Mouse (Mus musculus): ENCODE measurements around the gene Focad.

Focad gene

DNA sequence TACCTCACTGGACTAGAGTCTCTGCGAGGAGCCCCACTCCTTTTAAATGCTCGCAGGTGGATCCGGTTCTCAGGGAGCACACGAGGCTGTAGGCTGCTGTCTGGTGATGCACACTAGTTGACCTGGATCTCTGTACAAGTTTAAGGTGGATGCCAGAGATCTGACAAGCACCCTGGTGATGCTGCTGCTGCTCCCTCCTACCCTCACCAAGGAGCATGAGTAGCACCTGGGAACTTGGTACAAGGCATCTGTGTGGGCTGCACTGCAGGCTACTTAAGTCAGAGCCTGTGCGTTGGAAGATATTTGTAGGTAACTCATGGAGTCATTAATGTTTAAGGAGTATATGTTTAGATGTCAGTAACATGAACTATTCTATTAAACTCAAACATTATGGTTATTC is 62.5 kb downstream of the Focad start:
- no peak for DNase-seq (ENCODE audit: low spot score)

GRCm38 (mm10) chr4:88157644-88158043 is 63.2 kb downstream of the Focad start:
- no peak for DNase-seq (ENCODE audit: low spot score)

DNA sequence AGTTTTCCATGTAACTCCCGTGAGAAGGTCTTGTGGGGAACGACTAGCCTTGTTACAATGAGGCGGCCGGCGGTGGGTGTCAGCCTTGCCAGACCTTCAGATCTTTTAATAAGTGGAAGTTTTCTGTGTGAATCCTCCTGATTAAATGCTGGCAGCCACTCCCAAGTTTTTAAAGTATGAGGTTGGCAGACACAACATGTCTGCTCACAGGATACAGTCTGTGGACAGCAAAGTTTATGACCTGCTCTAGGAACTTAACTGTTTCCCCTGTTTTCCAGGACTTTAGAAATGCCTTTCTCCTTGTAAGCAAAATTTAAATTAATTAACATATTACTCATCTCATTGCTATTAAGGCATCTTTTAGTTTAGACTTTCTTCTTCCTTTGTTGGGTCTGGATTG is 64.8 kb downstream of the Focad start:
- DNase-seq (ENCODE audit: low spot score): no peak

DNA sequence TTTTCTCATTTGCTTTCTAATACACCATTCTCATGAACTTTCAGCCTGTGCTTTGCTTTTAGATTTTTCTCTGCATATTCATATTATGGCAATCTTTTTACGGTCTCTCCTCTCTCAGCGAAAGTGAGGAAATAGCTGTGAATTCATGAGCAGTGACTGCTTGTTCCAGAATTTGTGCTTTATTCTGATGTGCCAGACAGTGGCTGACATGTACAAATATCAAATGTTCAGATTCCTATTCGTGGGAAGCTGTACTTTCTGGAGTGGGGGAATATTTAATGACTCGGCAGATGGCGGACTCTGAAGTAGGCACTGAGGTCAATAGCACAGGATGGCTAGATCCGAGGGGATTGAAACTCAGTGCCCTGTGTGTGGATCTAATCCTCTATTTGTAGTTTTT is 65.3 kb downstream of the Focad start:
- no peak for DNase-seq (ENCODE audit: low spot score)

- no peak for DNase-seq (ENCODE audit: low spot score)
These were observed 69.2 kb downstream of the Focad start for GRCm38 (mm10) chr4:88163511-88164247.

- DNase-seq (ENCODE audit: low spot score): no peak
These were observed 72.8 kb downstream of the Focad start for GRCm38 (mm10) chr4:88167008-88167862.

DNA sequence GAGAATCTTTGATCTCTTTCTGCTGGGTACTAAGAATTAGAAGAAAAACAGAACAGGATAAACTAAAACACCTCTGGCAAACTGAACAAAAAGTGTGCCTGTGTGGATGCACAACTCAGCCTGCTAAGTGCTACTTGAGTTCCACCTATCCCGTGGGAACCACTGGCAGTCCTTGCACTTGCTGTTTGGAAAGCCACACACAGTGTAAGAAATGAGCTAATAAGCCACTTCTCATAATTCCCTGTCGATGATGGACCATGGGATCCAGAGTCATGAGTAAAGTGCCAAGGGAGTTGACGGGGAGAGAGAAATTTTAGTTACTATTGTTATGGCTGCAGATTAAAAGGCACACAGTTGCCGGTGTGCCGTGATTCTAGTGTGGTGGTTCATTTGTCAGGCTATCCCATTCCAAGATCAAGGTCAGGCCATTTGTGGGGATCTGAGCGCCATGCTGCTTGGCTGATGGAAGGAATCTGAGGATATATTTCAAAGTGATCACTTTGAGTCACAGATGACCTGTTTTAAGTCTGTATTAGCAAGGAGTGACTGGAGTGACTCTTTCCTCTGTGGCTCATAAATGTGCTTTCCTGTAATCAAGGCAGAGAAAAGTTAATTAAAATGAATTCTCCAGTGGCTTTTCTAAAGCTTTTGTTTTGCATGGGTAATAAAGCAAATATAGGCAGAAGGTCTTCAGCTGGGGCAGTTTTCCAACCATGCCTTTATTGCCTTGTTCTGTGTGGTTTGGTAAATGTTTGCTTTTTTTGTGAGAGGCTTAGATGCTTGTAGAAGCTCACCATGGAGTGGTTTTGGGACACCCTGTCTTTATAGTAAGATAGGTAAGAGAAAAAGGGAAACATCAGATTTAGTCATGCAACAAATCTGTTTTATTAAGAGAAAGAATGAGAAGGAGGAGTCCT is 80.9 kb downstream of the Focad start:
- DNase-seq (ENCODE audit: low spot score): no peak

DNA sequence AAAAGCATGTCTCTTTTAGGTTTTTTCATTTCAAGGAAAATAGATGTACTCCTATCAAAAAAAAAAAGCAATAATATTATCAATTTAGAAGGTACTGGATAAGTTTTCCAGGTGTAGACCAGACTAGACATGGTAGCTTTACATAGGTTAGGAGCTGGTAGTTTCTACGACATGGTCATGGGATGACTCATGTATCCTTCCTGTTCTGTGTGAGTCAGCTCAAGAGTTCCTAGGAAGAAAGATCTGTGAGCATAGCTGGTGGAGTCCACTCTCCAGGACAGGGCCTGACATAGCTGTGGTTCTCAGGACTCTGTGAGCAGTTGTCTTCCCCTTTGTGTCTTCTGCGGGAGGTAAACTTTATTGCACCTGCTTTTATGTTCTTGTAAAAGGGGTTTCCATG is 84.9 kb downstream of the Focad start:
- DNase-seq (ENCODE audit: low spot score): no peak

GRCm38 (mm10) chr4:88184293-88184692 is 89.9 kb downstream of the Focad start:
- no peak for DNase-seq (ENCODE audit: low spot score)

DNA sequence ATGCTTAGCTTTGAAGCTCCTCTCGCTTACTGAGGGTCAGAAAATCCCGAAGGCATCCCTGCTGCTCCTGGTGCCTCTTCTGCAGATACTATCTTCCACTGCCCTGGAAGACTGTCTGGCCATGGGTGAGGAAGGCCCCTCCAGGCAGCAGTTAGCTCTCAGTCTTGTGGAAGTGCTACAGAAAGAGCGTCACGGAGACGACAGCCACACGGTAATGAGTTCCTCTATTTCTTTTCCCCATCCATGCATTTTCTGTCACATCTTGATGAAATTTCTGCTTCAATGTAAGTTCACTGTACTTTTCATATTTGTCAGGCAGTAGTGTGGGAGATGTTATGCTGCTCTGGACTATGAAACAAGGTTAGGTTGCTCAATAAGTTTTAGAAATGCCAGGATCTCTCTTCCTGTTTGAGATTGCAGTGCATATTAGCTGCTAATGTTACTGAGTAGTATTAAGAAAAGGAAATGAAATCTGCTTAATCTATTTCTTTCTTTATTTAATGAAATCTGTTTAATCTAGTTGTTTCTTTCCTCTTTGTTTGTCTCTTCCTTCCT is 91.5 kb downstream of the Focad start:
- no peak for DNase-seq (ENCODE audit: low spot score)

GRCm38 (mm10) chr4:88187649-88188048 is 93.2 kb downstream of the Focad start:
- DNase-seq (ENCODE audit: low spot score): no peak

DNA sequence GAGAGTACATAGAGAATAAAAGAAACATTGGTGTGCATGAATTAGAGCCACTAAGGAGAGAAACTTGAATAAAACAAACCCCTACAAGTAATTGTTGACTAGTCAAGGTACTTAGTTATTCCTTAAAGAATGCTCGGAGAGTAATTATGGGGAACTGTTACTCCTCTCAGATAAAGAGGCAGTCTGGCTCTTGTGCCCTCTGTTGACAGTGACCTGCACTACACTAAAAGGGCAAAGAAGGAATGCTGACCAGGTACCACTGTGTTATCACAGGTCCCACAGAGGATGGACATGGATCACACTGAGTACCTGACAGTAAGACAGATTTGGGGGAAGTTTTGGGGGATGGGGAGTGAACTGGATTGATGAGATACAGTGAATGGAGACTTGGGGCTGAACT is 95.1 kb downstream of the Focad start:
- no peak for DNase-seq (ENCODE audit: low spot score)

DNA sequence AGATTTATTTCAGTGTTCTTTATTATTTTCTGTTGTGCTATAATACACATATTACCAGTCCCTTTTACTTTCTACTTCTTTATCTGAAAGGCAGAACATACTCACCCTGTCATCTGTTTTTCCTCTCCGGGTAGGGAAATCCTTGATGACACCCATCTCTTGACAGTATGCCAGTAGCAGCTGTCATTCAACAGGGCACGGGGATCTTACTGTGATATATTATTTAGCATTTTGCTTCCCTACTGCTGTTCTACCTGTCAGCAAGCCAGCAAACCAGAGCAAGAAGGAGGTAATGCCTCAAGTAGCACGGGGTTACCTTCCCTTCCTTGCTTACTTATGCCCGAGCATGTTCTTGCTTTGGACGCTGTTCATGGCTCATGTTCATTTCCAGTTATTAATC is 99.8 kb downstream of the Focad start:
- no peak for DNase-seq (ENCODE audit: low spot score)

GRCm38 (mm10) chr4:88195898-88196495 is 101.6 kb downstream of the Focad start:
- DNase-seq (ENCODE audit: low spot score): no peak

DNA sequence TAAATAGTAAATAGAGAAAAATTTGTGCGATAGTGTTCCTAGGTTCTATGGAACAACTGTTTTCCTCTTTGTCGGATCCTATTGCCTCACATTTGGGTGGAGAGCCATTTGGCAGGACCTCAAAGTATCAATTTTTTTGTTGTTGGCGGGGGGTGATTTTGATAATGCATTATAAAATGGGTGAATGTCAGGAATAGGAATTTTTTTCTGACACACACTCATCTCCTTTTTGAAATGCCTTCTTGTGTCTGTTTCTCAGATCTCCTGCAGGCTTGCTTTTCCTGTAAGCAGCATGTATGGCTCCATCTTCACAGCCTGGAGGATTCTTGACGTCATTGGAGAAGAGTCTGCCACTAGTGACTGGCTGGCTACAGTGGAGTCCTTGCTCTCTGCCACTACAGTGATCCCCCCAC is 102.1 kb downstream of the Focad start:
- DNase-seq (ENCODE audit: low spot score): no peak

DNA sequence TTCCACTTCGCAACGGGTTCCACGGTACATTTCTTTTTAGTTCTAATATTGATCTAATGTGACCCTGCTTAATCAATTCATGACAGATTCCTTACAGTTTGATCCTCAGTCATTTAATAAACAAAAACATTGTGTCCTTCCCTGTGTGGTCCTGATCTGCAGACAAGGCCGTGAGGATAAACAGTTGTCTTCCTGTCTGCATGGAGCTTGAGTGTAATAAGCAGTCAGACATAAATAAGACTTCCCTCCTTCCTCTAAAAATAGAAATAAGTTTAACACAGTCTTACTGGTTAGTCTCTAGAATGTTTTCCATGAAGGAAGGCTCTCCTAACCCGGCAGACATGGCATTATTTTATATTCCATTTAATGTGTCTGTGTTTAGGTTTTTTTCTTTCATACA is 102.8 kb downstream of the Focad start:
- DNase-seq (ENCODE audit: low spot score): no peak

DNA sequence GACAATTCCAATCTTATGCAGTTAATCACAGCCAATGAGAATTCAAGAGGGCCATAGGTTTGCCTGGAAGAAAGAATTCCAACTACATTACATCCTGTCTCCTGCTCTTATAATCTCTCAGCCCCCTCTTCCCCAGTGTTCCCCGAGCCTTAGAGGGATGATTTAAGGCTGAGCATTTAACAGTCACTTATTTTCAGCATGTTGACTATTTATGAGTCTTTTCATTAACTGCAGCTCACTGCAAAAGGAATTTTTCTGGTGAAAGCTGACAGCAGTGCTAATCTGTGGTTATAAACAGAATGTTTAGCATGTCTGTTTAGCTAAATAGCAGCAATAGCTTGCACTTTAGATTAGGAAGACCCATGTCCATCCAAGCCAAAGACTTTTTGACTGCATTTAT is 104.8 kb downstream of the Focad start:
- DNase-seq (ENCODE audit: low spot score): no peak

GRCm38 (mm10) chr4:88201047-88201446 is 106.6 kb downstream of the Focad start:
- DNase-seq (ENCODE audit: low spot score): no peak

- DNase-seq (ENCODE audit: low spot score): no peak
These were observed 114.2 kb downstream of the Focad start for GRCm38 (mm10) chr4:88208676-88209075.

DNA sequence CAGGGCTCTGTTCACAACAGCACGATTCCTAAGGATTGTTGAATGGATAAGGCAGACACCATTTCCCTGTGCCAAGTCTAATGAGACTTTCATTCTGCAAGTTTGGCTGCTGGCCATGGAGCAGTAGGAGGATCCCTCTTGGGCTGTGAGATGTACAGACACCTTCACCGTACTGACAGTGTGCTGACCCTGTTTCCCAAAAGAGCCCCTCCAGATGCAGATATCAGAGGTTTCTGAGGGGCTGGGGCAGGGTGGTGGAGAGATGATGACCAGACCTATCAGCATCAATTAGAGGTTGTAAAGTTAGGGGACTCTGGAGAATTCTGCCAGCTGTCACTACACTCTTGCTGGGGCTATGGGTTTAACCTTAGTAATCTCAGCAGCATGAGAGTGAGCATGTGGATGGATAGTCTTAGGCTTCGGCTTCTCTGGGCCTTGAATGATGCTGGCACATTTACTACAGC is 115.0 kb downstream of the Focad start:
- no peak for DNase-seq (ENCODE audit: low spot score)

- DNase-seq (ENCODE audit: low spot score): no peak
These were observed 116.2 kb downstream of the Focad start for GRCm38 (mm10) chr4:88210602-88211001.
